Mouse (Mus musculus) liver, embryonic 14.5 days (tissue): ENCODE results near the gene Rin2. TPM values are rescaled to one million over a fixed set of nuclear protein-coding genes. Genes with fewer than 3 reads are reported as not detected.

Experiments
- ATAC-seq: fragments of 200-750 bp; cut with Nextera tagmentation; 2 replicates; pipeline ENCODE4 v1.8.0; 2017; ENCODE audit warnings: moderate number of reproducible peaks, mild to moderate bottlenecking, moderate library complexity; ENCODE audit not compliant: insufficient read depth
- DNase-seq, 3 experiments: peaks; one replicate each; pipeline ENCODE4 v3.0.0-alpha.2; 2012 to 2013; ENCODE audit warnings: low read depth in 3 of 3, low spot score in 3 of 3
- H3K27ac ChIP-seq: fragments of 300-500 bp; sonication (generic); 2 replicates; pipeline ENCODE4 v1.5.1; 2014; ENCODE audit warnings: moderate library complexity, mild to moderate bottlenecking, control low read depth, inconsistent platforms
- H3K27me3 ChIP-seq: fragments of 300-500 bp; sonication (generic); 2 replicates; pipeline ENCODE4 v1.6.1; 2014; ENCODE audit warnings: mild to moderate bottlenecking, low read length, moderate library complexity; ENCODE audit not compliant: control insufficient read depth, insufficient read depth
- H3K36me3 ChIP-seq: fragments of 300-500 bp; sonication (generic); replicated peaks from 2 replicates; pipeline ENCODE4 v1.6.1; 2014; ENCODE audit warnings: low read depth; ENCODE audit not compliant: control insufficient read depth, insufficient read depth
- H3K4me1 ChIP-seq, 2 experiments: fragments of 200-500 bp in 1 of 2; fragments of 300-500 bp in 1 of 2; sonication (generic) in 1 of 2; replicated peaks; 2 replicates each; pipeline ENCODE4 v1.6.1; 2012 to 2014; ENCODE audit warnings: antibody characterized with exemption in 1 of 2, inconsistent platforms in 1 of 2, low read length in 1 of 2; ENCODE audit not compliant: control insufficient read depth in 2 of 2, insufficient read depth in 2 of 2
- H3K4me2 ChIP-seq: fragments of 300-500 bp; sonication (generic); 2 replicates; pipeline ENCODE4 v1.6.1; 2014; ENCODE audit warnings: low read depth, mild to moderate bottlenecking, control low read depth, moderate library complexity
- H3K4me3 ChIP-seq, 2 experiments: fragments of 200-500 bp in 1 of 2; fragments of 300-500 bp in 1 of 2; sonication (generic) in 1 of 2; 2 replicates each; pipeline ENCODE4 v1.5.1; 2012 to 2014; ENCODE audit warnings: low read depth in 2 of 2, low read length in 2 of 2, mild to moderate bottlenecking in 2 of 2, control low read depth in 1 of 2, inconsistent platforms in 1 of 2, moderate library complexity in 1 of 2; ENCODE audit not compliant: insufficient read depth in 1 of 2
- H3K9ac ChIP-seq: fragments of 300-500 bp; sonication (generic); replicated peaks from 2 replicates; pipeline ENCODE4 v1.6.1; 2014; ENCODE audit warnings: mild to moderate bottlenecking, control low read depth, moderate library complexity
- H3K9me3 ChIP-seq: fragments of 300-500 bp; sonication (generic); 2 replicates; pipeline ENCODE4 v1.6.1; 2016; ENCODE audit warnings: low read length, mixed read lengths; ENCODE audit not compliant: control insufficient read depth
- CTCF ChIP-seq: IDR thresholded peaks from 2 replicates; pipeline ENCODE4 v1.5.1; 2016; ENCODE audit warnings: antibody characterized with exemption, low read depth, control low read depth
- EP300 ChIP-seq: IDR thresholded peaks from 2 replicates; pipeline ENCODE4 v1.6.1; 2016; ENCODE audit warnings: antibody characterized with exemption, low read depth
- WGBS: fragments of 180-500 bp; shearing (Covaris S2); extraction: QIAGEN DNeasy Blood & Tissue Kit; methylation state at CpG from one replicate; pipeline ENCODE4 v1.1.7; 2014; ENCODE audit not compliant: insufficient replicate concordance; 5-methylcytosine and 5-hydroxymethylcytosine counted together
- polyA plus RNA-seq, 2 experiments: library from polyadenylated mRNA; depleted of rRNA in 1 of 2; stranded (reverse) in 1 of 2; unstranded in 1 of 2; fragments of >200 nt; fragmentation: Nextera tagmentation in 1 of 2; extraction: Ambion mirVana in 1 of 2; gene quantifications; 2 replicates each; pipeline versions ENCODE4 v1.2.1 to v1.2.3; 2012 to 2014

The Rin2 gene
- polyA plus RNA-seq, 2 experiments: 1.1 to 1.7 TPM

- H3K9ac ChIP-seq: no peak overlapping the region
- H3K4me1 ChIP-seq: peaks cover 0 to 8% of the 10 kb centered on the region in 2 experiments; a peak in 2 of 4 replicates
- H3K27me3 ChIP-seq: no peaks in the 10 kb centered on the region
- DNase-seq: no peak
- no peak overlapping the region for H3K4me2 ChIP-seq
- ATAC-seq: no peak
- H3K9me3 ChIP-seq: no peaks in the 10 kb centered on the region
- 58% methylated on average over 14 of the region's 14 CpGs for whole genome bisulfite sequencing
- no peak overlapping the region for H3K27ac ChIP-seq
- H3K36me3 ChIP-seq: no peaks in the 10 kb centered on the region
- TF ChIP-seq EP300 (no peak), CTCF (no peak)
- no peak overlapping the region for H3K4me3 ChIP-seq
Observed at GRCm38 (mm10) chr2:145884913-145885785, 210.1 kb downstream of the Rin2 start.

- Histone ChIP-seq H3K4me1 (peaks cover 0 to 8% of the 10 kb centered on the region in 2 experiments; a peak in 2 of 4 replicates), H3K4me2 (no peak overlapping the region), H3K9ac (no peak overlapping the region), H3K4me3 (no peak overlapping the region), H3K27ac (no peak overlapping the region), H3K27me3 (no peaks in the 10 kb centered on the region), H3K9me3 (no peaks in the 10 kb centered on the region), H3K36me3 (no peaks in the 10 kb centered on the region)
- ATAC-seq (peak; percentile 54; the same call in 1 of the 2 replicates), DNase-seq (peak in 2 of 3 experiments; percentile 19 to 30)
- TF ChIP-seq EP300: no peak
- peak; percentile 47 for TF ChIP-seq CTCF
- WGBS: 48% methylated on average over 14 of the region's 14 CpGs
Observed at GRCm38 (mm10) chr2:145887937-145888765, 213.1 kb downstream of the Rin2 start.

DNA sequence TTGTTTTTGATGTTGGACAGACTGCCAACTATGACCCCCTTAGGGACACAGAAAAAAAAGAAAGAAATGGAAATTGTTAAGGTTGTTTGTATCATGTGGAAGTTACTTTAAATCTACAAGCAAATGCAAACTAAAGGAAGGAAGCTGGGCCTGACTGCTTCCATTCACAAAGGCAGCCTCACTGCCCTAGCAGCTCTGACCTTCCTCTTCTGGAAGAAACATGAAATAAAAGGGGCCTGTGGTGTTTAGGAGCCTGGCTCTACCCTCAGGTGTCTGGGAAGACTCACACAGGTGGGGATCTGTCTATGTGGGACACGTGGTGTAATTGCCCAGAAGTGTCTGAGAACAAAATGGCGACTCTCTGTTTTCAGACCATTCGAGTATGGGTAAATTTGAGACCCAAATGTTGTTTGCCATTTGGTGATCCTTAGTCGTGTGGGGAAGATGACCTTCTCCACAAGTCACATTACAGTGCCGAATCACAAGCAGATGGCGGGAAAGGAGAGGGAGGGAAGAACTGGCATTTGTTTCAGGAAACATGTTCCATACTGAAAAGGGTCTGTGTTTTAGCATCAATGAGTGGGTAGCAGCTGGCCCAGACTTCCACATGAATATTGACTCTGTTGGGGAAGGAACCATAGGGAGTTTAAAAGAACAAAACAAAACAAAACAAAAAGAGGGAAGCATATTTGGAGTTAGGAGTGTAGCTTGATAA lies 213.9 kb downstream of the Rin2 start:
- 51% methylated on average over 6 of the region's 6 CpGs for WGBS
- Histone ChIP-seq H3K4me3 (no peak overlapping the region), H3K4me2 (no peak overlapping the region), H3K4me1 (peaks cover 0 to 8% of the 10 kb centered on the region in 2 experiments; a peak in 2 of 4 replicates), H3K9ac (no peak overlapping the region), H3K9me3 (no peaks in the 10 kb centered on the region), H3K36me3 (no peaks in the 10 kb centered on the region), H3K27ac (no peak overlapping the region), H3K27me3 (no peaks in the 10 kb centered on the region)
- no peak for DNase-seq
- TF ChIP-seq EP300 (no peak), CTCF (no peak)
- no peak for ATAC-seq

GRCm38 (mm10) chr2:145890571-145890970 lies 215.6 kb downstream of the Rin2 start:
- no peak for DNase-seq
- H3K27ac ChIP-seq: no peak overlapping the region
- ATAC-seq: no peak
- TF ChIP-seq EP300: no peak
- TF ChIP-seq CTCF: no peak
- no peaks in the 10 kb centered on the region for H3K27me3 ChIP-seq
- H3K9ac ChIP-seq: no peak overlapping the region
- H3K9me3 ChIP-seq: no peaks in the 10 kb centered on the region
- 57% methylated on average over 2 of the region's 2 CpGs for whole genome bisulfite sequencing
- no peak overlapping the region for H3K4me2 ChIP-seq
- peaks cover 0 to 5% of the 10 kb centered on the region in 2 experiments; a peak in 2 of 4 replicates for H3K4me1 ChIP-seq
- H3K4me3 ChIP-seq: no peak overlapping the region
- no peaks in the 10 kb centered on the region for H3K36me3 ChIP-seq
